Mouse (Mus musculus) thymus, postnatal 36 days (tissue): ENCODE measurements around the gene Kif18a.

Source experiments
- DNase-seq, 2 experiments: peaks; one replicate each; pipeline ENCODE4 v3.0.0; 2022; ENCODE audit warnings: mixed read lengths in 2 of 2

The Kif18a gene

DNA sequence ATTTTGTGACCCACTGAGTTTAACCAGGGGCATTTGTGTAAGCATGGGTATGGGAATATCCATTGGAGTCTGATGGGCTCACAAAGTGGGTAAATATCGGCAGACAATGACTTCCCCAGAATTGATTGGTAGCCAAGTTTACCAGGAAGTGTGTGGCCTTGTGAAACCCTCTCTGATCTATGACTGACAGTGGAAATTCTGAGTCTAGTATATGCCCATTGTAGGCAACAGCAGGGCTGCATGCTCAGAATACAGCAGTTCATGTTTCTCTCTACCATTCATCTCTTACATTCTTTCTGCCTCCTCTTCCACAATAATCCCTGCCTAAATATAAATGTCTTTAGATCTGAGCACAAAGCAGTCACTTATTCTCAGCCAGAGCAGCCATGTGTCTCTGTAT lies 103.5 kb downstream of the Kif18a start:
- no peak for DNase-seq

DNA sequence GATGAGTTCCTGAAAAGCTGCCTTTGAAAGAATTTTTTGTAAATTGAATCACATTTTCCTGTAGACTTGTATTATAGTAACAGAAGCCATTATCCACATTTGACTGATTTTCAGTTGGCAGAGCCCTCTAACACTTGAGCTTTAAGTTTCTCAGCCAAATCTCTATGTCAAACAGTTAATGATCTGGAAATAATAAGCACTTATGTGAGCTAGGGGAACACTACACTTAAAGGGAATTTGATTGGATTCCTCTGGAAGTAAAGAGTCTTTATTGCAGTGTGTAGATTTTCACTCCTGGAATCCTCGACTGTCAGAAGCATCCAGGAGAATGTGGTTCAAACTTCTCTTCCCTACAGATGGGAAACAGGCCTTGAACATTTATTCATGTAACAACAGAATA lies 105.7 kb downstream of the Kif18a start:
- no peak for DNase-seq

DNA sequence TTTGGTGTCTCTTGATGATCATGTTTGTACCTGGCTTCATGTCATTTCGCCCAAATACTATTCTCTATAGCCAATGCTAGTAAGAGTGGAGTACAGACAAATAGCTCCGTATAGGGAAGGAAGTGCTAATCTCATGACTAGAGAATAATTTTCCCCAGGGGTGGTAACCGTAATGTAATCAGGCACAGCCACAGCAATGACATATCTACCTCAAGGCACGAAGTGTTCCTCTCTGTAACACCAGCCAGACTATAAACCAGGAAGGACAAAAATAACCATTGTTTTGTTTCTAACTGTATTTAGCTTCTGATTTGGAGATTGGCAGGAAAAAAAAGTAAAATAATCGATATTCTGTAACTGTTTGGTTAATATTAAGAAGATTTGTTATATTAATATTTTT lies 108.2 kb downstream of the Kif18a start:
- no peak for DNase-seq

DNA sequence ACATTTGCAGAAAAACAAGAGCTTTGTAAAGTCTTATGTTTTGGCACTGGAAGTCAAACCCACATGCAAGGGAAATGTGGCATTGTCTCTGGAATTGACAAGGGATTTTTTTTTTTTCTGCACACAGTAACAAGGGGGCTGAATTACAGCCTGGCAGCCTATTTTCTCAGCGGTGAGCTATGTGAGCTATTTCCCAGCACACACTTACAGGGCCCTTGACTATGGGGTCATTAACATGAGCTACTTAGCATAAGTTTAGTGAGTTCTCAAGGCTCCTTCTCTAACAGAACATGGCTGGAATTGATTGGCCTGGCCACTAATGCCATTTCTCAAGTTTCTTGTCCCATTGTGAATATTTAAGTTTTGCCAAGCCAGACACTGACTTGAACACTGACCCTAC lies 109.4 kb downstream of the Kif18a start:
- no peak for DNase-seq
